Mouse (Mus musculus) monocyte, adult 2 months (primary cell): ENCODE results near the gene Heca.
A peak's percentile ranks its signal among the peaks of the same experiment; 100 is the strongest.
"Not testable (repeated sequence)": the region's sequence is repeated elsewhere in the genome, so short reads cannot be mapped to it uniquely, and the experiment has no call there.

ENCODE experiments used
- DNase-seq, 2 experiments: peaks; one replicate each; pipeline ENCODE4 v3.0.0; 2022; ENCODE audit warnings: low spot score in 2 of 2, low read depth in 1 of 2

Heca gene

GRCm38 (mm10) chr10:17947960-17948730, at the start of gene Heca:
TSS of gene Heca (minus strand) at chr10:17948067.
- peak; percentile 49 to 79 for DNase-seq

- DNase-seq: no peak
Measured at GRCm38 (mm10) chr10:17990576-17990975, 42.7 kb upstream of the Heca start.

GRCm38 (mm10) chr10:17989136-17989535, 41.3 kb upstream of the Heca start:
- DNase-seq: peak; percentile 7 to 8

- DNase-seq: no peak
Measured at GRCm38 (mm10) chr10:17987823-17988423, 40.1 kb upstream of the Heca start.

- DNase-seq: no peak
Measured at GRCm38 (mm10) chr10:17983313-17983712, 35.4 kb upstream of the Heca start.

- DNase-seq: no peak
Measured at GRCm38 (mm10) chr10:17966090-17966489, 18.2 kb upstream of the Heca start.

GRCm38 (mm10) chr10:17950761-17951160, 2.9 kb upstream of the Heca start:
- DNase-seq: no peak

- peak; percentile 30 to 60 for DNase-seq
Measured at GRCm38 (mm10) chr10:17947175-17947906, 526 bp downstream of the Heca start.

GRCm38 (mm10) chr10:17946799-17947174, 1.1 kb downstream of the Heca start:
- not testable (repeated sequence) for DNase-seq

- no peak for DNase-seq
Measured at GRCm38 (mm10) chr10:17946046-17946445, 1.8 kb downstream of the Heca start.

GRCm38 (mm10) chr10:17933622-17934021, 14.2 kb downstream of the Heca start:
- DNase-seq: no peak

- no peak for DNase-seq
Measured at GRCm38 (mm10) chr10:17932131-17932530, 15.7 kb downstream of the Heca start.

- no peak for DNase-seq
Measured at GRCm38 (mm10) chr10:17931157-17931556, 16.7 kb downstream of the Heca start.

GRCm38 (mm10) chr10:17930445-17931083, 17.3 kb downstream of the Heca start:
- DNase-seq: no peak

GRCm38 (mm10) chr10:17925200-17925599, 22.7 kb downstream of the Heca start:
- DNase-seq: no peak

- no peak for DNase-seq
Measured at GRCm38 (mm10) chr10:17924166-17924565, 23.7 kb downstream of the Heca start.

GRCm38 (mm10) chr10:17921381-17921780, 26.5 kb downstream of the Heca start:
- no peak for DNase-seq

- DNase-seq: no peak
Measured at GRCm38 (mm10) chr10:17919971-17920370, 27.9 kb downstream of the Heca start.

GRCm38 (mm10) chr10:17919032-17919431, 28.8 kb downstream of the Heca start:
- DNase-seq: peak; percentile 5 to 42

GRCm38 (mm10) chr10:17908731-17909130, 39.1 kb downstream of the Heca start:
- no peak for DNase-seq

- DNase-seq: not testable (repeated sequence)
Measured at GRCm38 (mm10) chr10:17906405-17906804, 41.5 kb downstream of the Heca start.
